Mouse (Mus musculus): ENCODE data around the gene Fbp2. TPM values are rescaled to one million over a fixed set of nuclear protein-coding genes. Genes with fewer than 3 reads are reported as not detected.

Fbp2 gene
- polyA plus RNA-seq, 1 experiment from 2014 or later, result not detected

- 83% methylated on average over 3 of the region's 3 CpGs for WGBS
- no peak overlapping the region for H3K4me2 ChIP-seq (ENCODE audit: low read depth)
- DNase-seq (ENCODE audit: low spot score) (no peak), ATAC-seq (ENCODE audit: insufficient read depth, low FRiP score, low TSS enrichment) (no peak)
- no peak overlapping the region for H3K4me3 ChIP-seq (ENCODE audit: low read depth, low read length)
- no peaks in the 10 kb centered on the region for H3K4me1 ChIP-seq (ENCODE audit: control insufficient read depth, insufficient read depth, low read length)
- H3K9ac ChIP-seq (ENCODE audit: low read length), result no peak overlapping the region
- H3K36me3 ChIP-seq (ENCODE audit: control insufficient read depth, insufficient read depth, low read length), result no peaks in the 10 kb centered on the region
- H3K27me3 ChIP-seq (ENCODE audit: control insufficient read depth, insufficient read depth, low read length), result peaks cover 18% of the 10 kb centered on the region
- H3K9me3 ChIP-seq (ENCODE audit: control insufficient read depth, low read length), result no peaks in the 10 kb centered on the region
- H3K27ac ChIP-seq (ENCODE audit: low read depth, low read length), result no peak overlapping the region
Measured at GRCm38 (mm10) chr13:62884536-62884935, 26.3 kb upstream of the Fbp2 start.

- 90% methylated on average over 9 of the region's 9 CpGs for WGBS
- H3K36me3 ChIP-seq (ENCODE audit: control insufficient read depth, insufficient read depth, low read length), result no peaks in the 10 kb centered on the region
- ATAC-seq (ENCODE audit: insufficient read depth, low FRiP score, low TSS enrichment) (no peak), DNase-seq (ENCODE audit: low spot score) (no peak)
- H3K27ac ChIP-seq (ENCODE audit: low read depth, low read length), result no peak overlapping the region
- H3K27me3 ChIP-seq (ENCODE audit: control insufficient read depth, insufficient read depth, low read length), result peaks cover 18% of the 10 kb centered on the region
- H3K9me3 ChIP-seq (ENCODE audit: control insufficient read depth, low read length), result no peaks in the 10 kb centered on the region
- no peaks in the 10 kb centered on the region for H3K4me1 ChIP-seq (ENCODE audit: control insufficient read depth, insufficient read depth, low read length)
- H3K9ac ChIP-seq (ENCODE audit: low read length), result no peak overlapping the region
- H3K4me2 ChIP-seq (ENCODE audit: low read depth), result no peak overlapping the region
- no peak overlapping the region for H3K4me3 ChIP-seq (ENCODE audit: low read depth, low read length)
Measured at GRCm38 (mm10) chr13:62883925-62884324, 25.7 kb upstream of the Fbp2 start.

GRCm38 (mm10) chr13:62883436-62883835, 25.2 kb upstream of the Fbp2 start:
- no peak for ATAC-seq (ENCODE audit: insufficient read depth, low FRiP score, low TSS enrichment)
- 76% methylated on average over 2 of the region's 2 CpGs for WGBS
- DNase-seq (ENCODE audit: low spot score), result no peak

GRCm38 (mm10) chr13:62882856-62883255, 24.6 kb upstream of the Fbp2 start:
- no peaks in the 10 kb centered on the region for H3K4me1 ChIP-seq (ENCODE audit: control insufficient read depth, insufficient read depth, low read length)
- H3K27me3 ChIP-seq (ENCODE audit: control insufficient read depth, insufficient read depth, low read length), result peaks cover 12% of the 10 kb centered on the region
- H3K9ac ChIP-seq (ENCODE audit: low read length), result no peak overlapping the region
- H3K27ac ChIP-seq (ENCODE audit: low read depth, low read length), result no peak overlapping the region
- H3K9me3 ChIP-seq (ENCODE audit: control insufficient read depth, low read length), result no peaks in the 10 kb centered on the region
- no peak overlapping the region for H3K4me2 ChIP-seq (ENCODE audit: low read depth)
- no peak for ATAC-seq (ENCODE audit: insufficient read depth, low FRiP score, low TSS enrichment)
- no peak overlapping the region for H3K4me3 ChIP-seq (ENCODE audit: low read depth, low read length)
- 84% methylated on average over 5 of the region's 5 CpGs for WGBS
- H3K36me3 ChIP-seq (ENCODE audit: control insufficient read depth, insufficient read depth, low read length), result no peaks in the 10 kb centered on the region
- no peak for DNase-seq (ENCODE audit: low spot score)

More at GRCm38 (mm10) chr13:62883436-62883835, 25.2 kb upstream of the Fbp2 start:
- H3K4me3 ChIP-seq (ENCODE audit: low read depth, low read length), result no peak overlapping the region
- H3K27ac ChIP-seq (ENCODE audit: low read depth, low read length), result no peak overlapping the region
- no peak overlapping the region for H3K9ac ChIP-seq (ENCODE audit: low read length)
- no peak overlapping the region for H3K4me2 ChIP-seq (ENCODE audit: low read depth)
- H3K27me3 ChIP-seq (ENCODE audit: control insufficient read depth, insufficient read depth, low read length), result peaks cover 17% of the 10 kb centered on the region
- H3K9me3 ChIP-seq (ENCODE audit: control insufficient read depth, low read length), result no peaks in the 10 kb centered on the region
- no peaks in the 10 kb centered on the region for H3K36me3 ChIP-seq (ENCODE audit: control insufficient read depth, insufficient read depth, low read length)
- no peaks in the 10 kb centered on the region for H3K4me1 ChIP-seq (ENCODE audit: control insufficient read depth, insufficient read depth, low read length)

GRCm38 (mm10) chr13:62881336-62881735, 23.1 kb upstream of the Fbp2 start:
- 85% methylated on average over 9 of the region's 9 CpGs for WGBS
- H3K27ac ChIP-seq (ENCODE audit: low read depth, low read length), result no peak overlapping the region
- H3K4me2 ChIP-seq (ENCODE audit: low read depth), result no peak overlapping the region
- H3K36me3 ChIP-seq (ENCODE audit: control insufficient read depth, insufficient read depth, low read length), result no peaks in the 10 kb centered on the region
- no peak for ATAC-seq (ENCODE audit: insufficient read depth, low FRiP score, low TSS enrichment)
- no peak overlapping the region for H3K9ac ChIP-seq (ENCODE audit: low read length)
- H3K9me3 ChIP-seq (ENCODE audit: control insufficient read depth, low read length), result no peaks in the 10 kb centered on the region
- no peaks in the 10 kb centered on the region for H3K27me3 ChIP-seq (ENCODE audit: control insufficient read depth, insufficient read depth, low read length)
- H3K4me1 ChIP-seq (ENCODE audit: control insufficient read depth, insufficient read depth, low read length), result no peaks in the 10 kb centered on the region
- DNase-seq (ENCODE audit: low spot score), result no peak
- no peak overlapping the region for H3K4me3 ChIP-seq (ENCODE audit: low read depth, low read length)

- H3K4me3 ChIP-seq (ENCODE audit: low read depth, low read length), result no peak overlapping the region
- no peaks in the 10 kb centered on the region for H3K36me3 ChIP-seq (ENCODE audit: control insufficient read depth, insufficient read depth, low read length)
- DNase-seq (ENCODE audit: low spot score) (no peak), ATAC-seq (ENCODE audit: insufficient read depth, low FRiP score, low TSS enrichment) (no peak)
- H3K4me1 ChIP-seq (ENCODE audit: control insufficient read depth, insufficient read depth, low read length), result no peaks in the 10 kb centered on the region
- H3K27me3 ChIP-seq (ENCODE audit: control insufficient read depth, insufficient read depth, low read length), result no peaks in the 10 kb centered on the region
- H3K27ac ChIP-seq (ENCODE audit: low read depth, low read length), result no peak overlapping the region
- WGBS, result 29% methylated on average over 8 of the region's 8 CpGs
- no peaks in the 10 kb centered on the region for H3K9me3 ChIP-seq (ENCODE audit: control insufficient read depth, low read length)
- no peak overlapping the region for H3K9ac ChIP-seq (ENCODE audit: low read length)
- no peak overlapping the region for H3K4me2 ChIP-seq (ENCODE audit: low read depth)
Measured at GRCm38 (mm10) chr13:62879831-62880615, 21.8 kb upstream of the Fbp2 start.

GRCm38 (mm10) chr13:62879411-62879810, 21.2 kb upstream of the Fbp2 start:
- H3K27ac ChIP-seq (ENCODE audit: low read depth, low read length), result no peak overlapping the region

GRCm38 (mm10) chr13:62877247-62877646, 19.0 kb upstream of the Fbp2 start:
- DNase-seq (ENCODE audit: low spot score) (no peak), ATAC-seq (ENCODE audit: insufficient read depth, low FRiP score, low TSS enrichment) (no peak)
- no peak overlapping the region for H3K27ac ChIP-seq (ENCODE audit: low read depth, low read length)
- H3K4me1 ChIP-seq (ENCODE audit: control insufficient read depth, insufficient read depth, low read length), result no peaks in the 10 kb centered on the region
- H3K4me2 ChIP-seq (ENCODE audit: low read depth), result no peak overlapping the region
- H3K9me3 ChIP-seq (ENCODE audit: control insufficient read depth, low read length), result no peaks in the 10 kb centered on the region
- no peak overlapping the region for H3K4me3 ChIP-seq (ENCODE audit: low read depth, low read length)
- no peak overlapping the region for H3K9ac ChIP-seq (ENCODE audit: low read length)
- no peaks in the 10 kb centered on the region for H3K27me3 ChIP-seq (ENCODE audit: control insufficient read depth, insufficient read depth, low read length)
- WGBS, result 12% methylated on average over 5 of the region's 5 CpGs
- no peaks in the 10 kb centered on the region for H3K36me3 ChIP-seq (ENCODE audit: control insufficient read depth, insufficient read depth, low read length)

More at GRCm38 (mm10) chr13:62879411-62879810, 21.2 kb upstream of the Fbp2 start:
- Histone ChIP-seq H3K27me3 (ENCODE audit: control insufficient read depth, insufficient read depth, low read length) (no peaks in the 10 kb centered on the region), H3K4me1 (ENCODE audit: control insufficient read depth, insufficient read depth, low read length) (no peaks in the 10 kb centered on the region), H3K4me3 (ENCODE audit: low read depth, low read length) (no peak overlapping the region), H3K9me3 (ENCODE audit: control insufficient read depth, low read length) (no peaks in the 10 kb centered on the region), H3K36me3 (ENCODE audit: control insufficient read depth, insufficient read depth, low read length) (no peaks in the 10 kb centered on the region), H3K9ac (ENCODE audit: low read length) (no peak overlapping the region), H3K4me2 (ENCODE audit: low read depth) (no peak overlapping the region)
- 36% methylated on average over 6 of the region's 6 CpGs for WGBS
- DNase-seq (ENCODE audit: low spot score) (no peak), ATAC-seq (ENCODE audit: insufficient read depth, low FRiP score, low TSS enrichment) (no peak)

GRCm38 (mm10) chr13:62876111-62876510, 17.9 kb upstream of the Fbp2 start:
- Histone ChIP-seq H3K36me3 (ENCODE audit: control insufficient read depth, insufficient read depth, low read length) (no peaks in the 10 kb centered on the region), H3K27ac (ENCODE audit: low read depth, low read length) (no peak overlapping the region), H3K4me1 (ENCODE audit: control insufficient read depth, insufficient read depth, low read length) (no peaks in the 10 kb centered on the region), H3K9ac (ENCODE audit: low read length) (no peak overlapping the region), H3K4me3 (ENCODE audit: low read depth, low read length) (no peak overlapping the region), H3K4me2 (ENCODE audit: low read depth) (no peak overlapping the region), H3K9me3 (ENCODE audit: control insufficient read depth, low read length) (no peaks in the 10 kb centered on the region), H3K27me3 (ENCODE audit: control insufficient read depth, insufficient read depth, low read length) (no peaks in the 10 kb centered on the region)
- no peak for ATAC-seq (ENCODE audit: insufficient read depth, low FRiP score, low TSS enrichment)
- 79% methylated on average over 1 of the region's 1 CpGs for WGBS
- DNase-seq (ENCODE audit: low spot score), result no peak

Measured in neural tube, embryonic 11.5 days (tissue).